Mouse (Mus musculus) natural killer cell, adult 2 months (primary cell): ENCODE results near the gene Olfr1102.

ENCODE experiments used
- DNase-seq, 2 experiments: peaks; one replicate each; pipeline ENCODE4 v3.0.0; 2022; ENCODE audit warnings: low spot score in 2 of 2

Gene Olfr1102

DNA sequence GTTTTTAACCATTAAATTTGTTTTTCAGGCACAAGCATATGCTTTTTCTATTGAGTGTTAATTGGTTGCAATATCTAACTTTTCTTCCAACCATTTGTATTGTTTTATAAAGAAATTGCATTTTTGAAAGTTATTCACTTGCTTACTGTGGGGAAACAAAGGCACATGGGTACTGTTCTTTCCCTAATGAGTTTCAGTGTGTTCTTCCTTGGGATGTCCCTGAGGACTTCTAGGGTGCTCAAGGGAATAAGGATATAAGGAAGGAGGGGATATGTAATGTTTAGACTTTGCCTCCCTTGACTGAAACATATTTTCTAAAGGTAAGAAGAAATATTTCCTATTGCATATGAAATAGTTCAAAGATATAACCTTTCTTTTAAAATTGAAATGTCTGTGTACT, at the start of gene Olfr1102:
Gene Olfr1102, plus strand, starts transcription at position 301 of the 400 bp plus-strand sequence.
- no peak for DNase-seq

DNA sequence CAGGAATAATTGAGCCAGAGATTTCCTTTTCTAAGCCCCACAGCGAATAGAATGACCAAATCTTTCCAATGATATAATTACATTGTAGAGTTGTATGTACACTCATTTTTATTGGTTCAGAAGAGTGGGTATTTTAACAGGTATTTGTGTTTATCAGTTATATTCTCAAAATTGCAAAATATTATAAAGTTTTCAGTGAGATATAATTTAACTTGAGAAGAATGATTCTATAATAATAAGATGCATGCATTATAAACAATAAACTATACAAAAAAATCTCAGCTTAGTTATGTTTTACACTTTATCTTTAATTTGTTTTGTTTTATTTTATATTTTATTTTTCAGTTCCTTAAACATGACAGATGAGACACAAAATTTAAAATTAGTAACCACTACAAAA, 37.6 kb upstream of the Olfr1102 start, which contains the start of gene Olfr1099:
Gene Olfr1099, minus strand, starts transcription at position 101 of the 400 bp plus-strand sequence.
- no peak for DNase-seq

DNA sequence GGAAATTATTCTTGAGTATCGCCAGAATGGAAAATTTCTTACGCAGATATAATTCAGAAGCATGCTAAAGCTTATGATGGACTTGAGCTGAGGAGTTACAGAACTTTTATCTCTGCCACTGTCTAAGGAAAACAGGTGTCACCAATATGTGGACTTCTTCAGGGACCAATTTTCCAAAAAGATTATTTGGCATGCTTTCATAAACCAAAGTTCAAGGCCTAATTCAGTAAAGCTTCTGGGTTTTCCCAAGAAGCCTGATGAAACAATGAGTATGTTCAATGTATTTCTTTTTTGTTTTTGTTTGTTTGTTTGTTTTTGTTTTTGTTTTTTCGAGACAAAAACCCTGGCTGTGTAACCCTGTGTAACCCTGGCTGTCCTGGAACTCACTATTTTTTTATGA, 18.3 kb upstream of the Olfr1102 start, which contains the start of gene Olfr1100:
Gene Olfr1100, minus strand, starts transcription at position 101 of the 400 bp plus-strand sequence.
- DNase-seq: no peak

DNA sequence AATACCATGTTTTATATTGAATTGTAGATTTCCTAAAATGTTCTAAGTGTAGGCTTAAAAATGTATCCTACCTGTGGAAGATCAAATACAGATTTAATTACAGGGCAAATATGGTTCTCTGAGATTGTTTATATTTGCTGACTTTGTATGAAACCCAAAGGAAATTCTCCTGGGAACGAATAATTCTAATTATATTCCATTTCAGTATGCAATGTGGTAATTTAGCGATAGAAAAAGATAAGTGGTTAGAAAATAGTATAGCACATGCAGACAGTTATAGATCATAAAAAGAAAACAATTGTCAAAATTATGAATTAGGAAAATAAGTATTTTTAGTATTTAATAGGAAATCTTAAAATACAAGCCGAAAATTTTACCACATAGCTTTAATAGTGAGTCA, 7.1 kb upstream of the Olfr1102 start, which contains the start of gene Olfr1101:
Gene Olfr1101, minus strand, starts transcription at position 101 of the 400 bp plus-strand sequence.
- no peak for DNase-seq

DNA sequence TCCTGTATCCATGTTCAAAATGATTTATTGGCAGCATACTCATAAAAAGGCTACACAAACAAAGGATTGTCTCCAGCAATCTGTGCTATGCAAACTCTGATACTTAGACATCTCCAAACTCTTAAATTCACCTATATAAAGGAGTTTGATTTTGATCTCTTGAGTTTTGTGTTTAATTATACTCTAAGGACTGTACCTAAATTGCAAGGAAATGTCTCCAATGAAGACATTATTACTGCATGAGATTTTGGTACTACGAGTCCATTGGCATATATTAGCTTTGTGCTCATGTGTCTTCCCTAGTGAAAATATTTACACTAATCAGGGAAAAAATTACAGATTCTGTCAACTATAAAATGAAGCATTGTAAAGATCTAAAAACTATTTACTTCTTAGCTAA, 28.8 kb downstream of the Olfr1102 start, which contains the start of gene Olfr1104:
Gene Olfr1104, minus strand, starts transcription at position 101 of the 400 bp plus-strand sequence.
- no peak for DNase-seq

DNA sequence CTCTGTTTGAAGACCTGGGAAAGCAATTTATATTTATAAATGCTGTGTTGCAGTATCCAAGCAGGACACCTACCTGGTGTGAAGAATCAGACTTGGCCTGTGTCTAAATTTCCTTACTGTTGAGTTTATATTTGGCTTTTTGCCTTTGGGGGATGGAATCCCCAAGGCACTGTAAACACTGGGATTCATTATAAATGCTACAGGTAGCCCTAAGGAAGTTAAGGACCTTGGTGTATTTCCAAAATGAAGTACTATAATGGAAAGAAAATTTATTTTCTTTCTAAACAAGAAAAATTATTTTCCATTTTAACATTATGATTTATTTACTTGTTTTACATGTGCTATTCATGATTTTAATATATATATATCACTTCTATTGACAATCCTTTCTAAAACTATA, 38.2 kb downstream of the Olfr1102 start, which contains the start of gene Olfr1105:
Gene Olfr1105, minus strand, starts transcription at position 101 of the 400 bp plus-strand sequence.
- DNase-seq: no peak

DNA sequence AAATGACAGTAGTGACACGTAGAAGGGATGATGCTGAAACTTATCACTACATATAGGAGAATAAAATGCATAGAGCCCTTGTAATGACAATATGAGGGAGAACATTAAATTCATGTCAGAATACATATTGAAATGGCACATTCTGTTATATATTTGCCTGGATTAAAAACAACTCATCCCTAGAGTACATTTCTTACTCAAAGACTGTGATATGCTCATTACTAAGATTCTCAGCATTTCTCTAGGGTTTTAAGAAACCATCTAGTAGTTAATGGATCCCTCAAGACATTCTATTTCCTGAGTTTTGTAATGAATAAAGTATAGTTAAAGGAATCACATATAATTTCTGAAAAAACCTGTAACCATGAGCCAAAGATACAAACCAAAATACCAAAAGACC, 54.0 kb downstream of the Olfr1102 start, which contains the start of gene Olfr1106:
Gene Olfr1106, minus strand, starts transcription at position 101 of the 400 bp plus-strand sequence.
- no peak for DNase-seq
